Mouse (Mus musculus): ENCODE data around the gene Gm29133. TPM values are rescaled to one million over a fixed set of nuclear protein-coding genes. Genes with fewer than 3 reads are reported as not detected.

The Gm29133 gene
- total RNA-seq (2015) (not detected in 2 replicates), total RNA-seq (2017) (not detected in 2 replicates)

DNA sequence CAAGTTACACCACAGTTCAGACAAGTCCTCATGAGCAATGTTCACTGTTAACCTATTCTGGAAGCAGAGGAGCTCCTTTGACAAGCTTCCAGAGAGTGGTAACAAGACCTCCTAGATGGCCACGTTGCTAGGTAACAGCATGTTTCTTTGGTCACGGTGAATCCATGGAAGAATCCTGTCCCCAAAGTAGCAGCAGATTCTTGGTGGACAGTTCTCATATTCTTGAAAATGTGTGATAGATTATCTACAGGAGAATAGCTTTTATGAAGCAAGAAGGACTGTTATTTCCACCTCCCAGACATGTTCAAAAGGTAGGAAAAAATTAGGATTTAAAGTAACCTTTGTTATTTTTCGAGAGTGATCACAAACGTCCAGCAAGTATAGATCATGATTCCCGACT lies at the start of gene Gm29133:
TSS of gene Gm29133 (plus strand) at position 301 of the 400 bp plus-strand sequence.
- no peak for ATAC-seq (replicated peaks; ENCODE audit: poor library complexity)

- peak; percentile 56 for ATAC-seq (replicated peaks; ENCODE audit: poor library complexity)
These were observed 48.9 kb upstream of the Gm29133 start for GRCm38 (mm10) chr3:75699088-75699487.

GRCm38 (mm10) chr3:75701336-75701735 lies 46.7 kb upstream of the Gm29133 start:
- no peak for ATAC-seq (replicated peaks; ENCODE audit: poor library complexity)

DNA sequence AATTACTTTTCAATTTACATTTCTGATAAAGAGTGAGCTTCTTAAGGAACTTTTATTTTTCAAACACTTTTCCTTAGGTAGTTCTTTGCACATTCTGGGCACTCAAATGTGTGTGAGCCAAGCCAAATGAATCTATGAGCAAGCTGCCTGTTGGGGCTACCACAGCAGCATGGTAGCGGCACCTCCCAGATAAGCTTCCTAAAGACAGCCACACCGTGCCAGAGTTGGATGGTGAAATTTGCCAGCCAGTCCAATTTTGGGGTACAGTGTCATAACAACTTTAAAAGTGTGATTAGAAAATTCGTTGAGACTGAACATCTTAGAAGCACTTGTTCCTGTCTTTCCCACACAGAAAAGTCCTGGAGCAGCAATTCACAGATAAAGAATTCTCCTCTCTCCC lies 41.5 kb upstream of the Gm29133 start:
- ATAC-seq (replicated peaks; ENCODE audit: poor library complexity) = peak; percentile 70

DNA sequence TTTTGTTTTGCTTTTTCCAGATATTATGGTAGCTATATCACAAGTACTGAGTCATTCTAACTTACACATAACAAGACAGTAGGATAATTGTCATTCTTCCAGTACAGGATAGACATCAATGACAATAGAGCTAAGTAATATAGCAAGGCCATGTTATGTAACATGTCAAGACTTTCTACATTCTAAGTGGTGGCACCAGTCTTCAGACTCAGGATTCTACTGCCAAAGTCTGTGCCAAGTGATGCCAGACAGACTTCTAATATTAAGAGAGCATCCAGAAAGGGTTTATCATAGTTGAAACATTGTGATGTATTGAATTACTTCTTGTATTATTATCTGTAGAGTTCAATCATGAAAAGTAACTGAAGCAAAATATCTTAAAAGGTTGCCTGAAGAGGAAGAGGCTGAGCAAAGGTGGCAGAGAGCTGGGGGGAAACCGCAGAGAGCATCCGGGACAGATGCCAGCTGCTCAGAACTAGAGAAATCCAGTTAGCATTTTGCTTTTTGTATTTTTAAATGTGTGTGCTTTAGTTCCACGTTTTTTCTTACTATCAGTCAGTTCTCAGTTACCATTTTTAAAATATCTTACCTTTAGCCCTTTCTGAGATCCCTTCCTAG lies 34.2 kb upstream of the Gm29133 start:
- ATAC-seq (replicated peaks; ENCODE audit: poor library complexity) = peak; percentile 93

DNA sequence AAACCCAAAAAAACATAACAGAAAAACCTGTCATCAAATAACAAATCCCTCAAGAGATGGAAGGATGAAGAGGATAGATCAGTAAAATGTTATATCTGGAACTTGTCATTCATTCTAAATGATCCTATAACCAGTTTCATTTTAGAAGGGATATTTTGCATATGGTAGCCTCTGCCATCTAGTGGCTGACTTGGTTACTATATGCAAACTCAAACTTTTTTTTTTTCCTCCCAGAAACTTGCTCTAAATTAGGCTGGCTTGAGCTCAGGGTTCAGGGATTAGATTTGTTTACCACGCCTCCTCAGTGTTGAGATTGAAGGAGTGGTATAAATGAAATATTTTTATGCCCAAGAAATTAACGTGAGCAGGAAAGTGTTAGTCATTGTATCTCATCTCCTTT lies 27.3 kb upstream of the Gm29133 start:
- ATAC-seq (replicated peaks; ENCODE audit: poor library complexity) = peak; percentile 95

DNA sequence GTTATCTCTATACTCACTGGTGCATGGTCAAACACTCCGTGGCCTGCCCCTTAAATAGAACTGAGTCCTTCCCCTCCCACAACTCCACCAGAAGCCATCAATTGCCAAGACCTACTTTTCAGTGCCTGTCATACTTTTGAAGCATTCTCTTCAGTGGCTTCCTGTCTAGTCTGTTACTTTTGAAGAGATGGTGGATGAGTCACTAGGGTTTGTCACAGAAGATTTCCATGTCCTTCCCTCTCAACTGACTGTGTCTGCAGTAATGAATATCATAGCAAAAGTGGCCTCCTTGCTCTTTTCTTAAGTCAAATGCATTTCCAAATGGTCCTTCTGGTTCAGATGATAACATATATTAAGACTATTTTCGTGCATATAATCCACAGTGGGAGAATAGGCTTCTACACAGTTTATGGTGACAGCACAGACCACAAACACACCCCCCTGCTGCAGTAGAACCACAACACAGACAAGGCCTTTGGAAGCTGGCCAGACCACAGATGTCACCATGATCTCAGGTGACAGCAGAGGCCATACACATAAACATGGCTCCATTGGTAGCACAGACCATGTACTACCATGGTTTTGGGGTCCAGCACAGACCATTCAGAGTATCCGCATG lies 16.9 kb upstream of the Gm29133 start:
- peak; percentile 99 for ATAC-seq (replicated peaks; ENCODE audit: poor library complexity)

DNA sequence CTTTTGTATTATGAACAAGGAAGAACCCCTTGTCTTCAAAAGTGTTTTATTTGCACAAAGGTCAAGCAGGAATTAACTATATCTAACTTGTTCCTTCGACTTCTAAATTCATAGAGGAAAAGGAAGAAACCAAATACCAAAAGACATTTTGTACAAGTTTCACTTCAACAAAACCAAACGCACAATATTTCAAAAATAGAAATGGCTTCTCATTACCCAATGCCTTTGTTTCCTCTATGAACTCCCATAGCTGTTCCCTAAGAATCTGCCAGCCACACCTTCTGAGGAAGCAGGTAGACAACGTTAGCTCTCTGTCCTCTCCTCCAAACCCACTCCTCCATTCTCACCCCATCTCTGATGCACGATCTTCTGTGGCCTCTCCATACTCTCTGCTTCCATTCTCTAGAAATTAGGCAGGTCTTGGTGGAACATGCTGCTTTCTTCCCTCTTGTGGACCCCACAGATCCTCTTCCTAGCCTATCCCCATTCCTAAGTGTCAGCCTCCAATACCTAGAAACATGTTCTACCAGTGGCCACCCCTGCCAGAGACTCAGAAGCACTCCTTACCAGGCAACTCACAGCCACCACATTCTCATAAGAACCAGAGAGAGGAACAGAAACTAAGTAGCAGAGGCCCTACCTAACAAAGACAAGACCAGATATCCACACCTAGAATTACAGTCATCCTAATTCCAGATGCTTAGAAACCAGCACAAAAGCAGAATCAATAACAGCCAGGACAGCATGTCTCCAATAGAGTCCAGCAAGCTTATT lies 4.1 kb upstream of the Gm29133 start:
- ATAC-seq (replicated peaks; ENCODE audit: poor library complexity) = peak; percentile 89

GRCm38 (mm10) chr3:75745343-75745742 lies 2.7 kb upstream of the Gm29133 start:
- ATAC-seq (replicated peaks; ENCODE audit: poor library complexity) = 0 out of 2 replicates have a peak, but pooled peaks have one; percentile 24

GRCm38 (mm10) chr3:75763351-75763750 lies 15.4 kb downstream of the Gm29133 start:
- no peak for ATAC-seq (replicated peaks; ENCODE audit: poor library complexity)

- no peak for ATAC-seq (replicated peaks; ENCODE audit: poor library complexity)
These were observed 26.3 kb downstream of the Gm29133 start for GRCm38 (mm10) chr3:75774253-75774652.

- no peak for ATAC-seq (replicated peaks; ENCODE audit: poor library complexity)
These were observed 60.0 kb downstream of the Gm29133 start for GRCm38 (mm10) chr3:75808001-75808400.

- ATAC-seq (replicated peaks; ENCODE audit: poor library complexity) = no peak
These were observed 75.9 kb downstream of the Gm29133 start for GRCm38 (mm10) chr3:75823934-75824333.

GRCm38 (mm10) chr3:75824458-75824857 lies 76.5 kb downstream of the Gm29133 start:
- peak; percentile 71 for ATAC-seq (replicated peaks; ENCODE audit: poor library complexity)

DNA sequence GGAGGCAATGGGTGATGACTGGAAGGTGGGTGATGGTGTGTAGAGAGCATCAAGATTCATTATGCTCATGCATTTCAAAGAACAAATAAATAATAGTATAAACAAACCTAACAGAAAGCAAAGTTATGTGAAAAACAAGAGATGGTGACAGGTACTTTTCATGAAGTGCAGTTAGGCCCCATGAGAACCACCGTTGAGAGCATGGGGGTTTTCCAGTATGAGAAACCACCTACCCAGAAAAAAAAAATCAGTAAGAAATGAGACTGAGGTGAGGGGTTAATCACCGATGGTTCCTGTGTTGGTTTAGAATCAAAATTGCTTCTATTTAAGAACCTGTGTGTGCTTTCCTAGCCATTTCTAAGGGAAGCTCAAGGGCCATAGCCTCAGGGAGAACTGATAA lies 86.8 kb downstream of the Gm29133 start:
- ATAC-seq (replicated peaks; ENCODE audit: poor library complexity) = no peak

GRCm38 (mm10) chr3:75835286-75835967 lies 87.4 kb downstream of the Gm29133 start:
- peak; percentile 99 for ATAC-seq (replicated peaks; ENCODE audit: poor library complexity)

Other genes with a start within 250 kb of the Gm29133 start
- 67.7 and 69.5 TPM in 2 replicates for gene Pdcd10, start 191.3 kb upstream of the Gm29133 start, total RNA-seq (2015)
- 95.9 and 129 TPM in 2 replicates for gene Pdcd10, start 191.3 kb upstream of the Gm29133 start, total RNA-seq (2017)
- gene Serpini1, start 190.7 kb upstream of the Gm29133 start, total RNA-seq (2015) = 1.1 and 2.1 TPM in 2 replicates
- gene Serpini1, start 190.7 kb upstream of the Gm29133 start, total RNA-seq (2017) = 1.00 and 1.7 TPM in 2 replicates
- 38.8 and 44.3 TPM in 2 replicates for gene Golim4, start 208.8 kb downstream of the Gm29133 start, total RNA-seq (2015)
- 38.9 and 49.8 TPM in 2 replicates for gene Golim4, start 208.8 kb downstream of the Gm29133 start, total RNA-seq (2017)

All from megakaryocyte progenitor cell, adult 5-6 weeks (primary cell).